Mouse (Mus musculus) MEL (cell line): Measurements from ENCODE around the gene Rnf166. TPM values are rescaled to one million over a fixed set of nuclear protein-coding genes. Genes with fewer than 3 reads are reported as not detected.

ENCODE experiments used
- DNase-seq: peaks from one replicate; pipeline ENCODE4 v3.0.0; 2011; ENCODE audit warnings: low read depth, low spot score
- H3K27ac ChIP-seq: 2 replicates; pipeline ENCODE4 v1.5.1; 2012; ENCODE audit warnings: low read depth, mild to moderate bottlenecking, control low read depth, low read length, moderate library complexity; ENCODE audit not compliant: control insufficient read depth
- H3K27me3 ChIP-seq, 2 experiments: fragments of 150-350 bp in 1 of 2; sonication (generic) in 1 of 2; 2 replicates each; pipeline ENCODE4 v1.6.1; 2012; ENCODE audit warnings: low read length in 2 of 2, mild to moderate bottlenecking in 2 of 2, improper control_type of control experiment in 1 of 2, moderate library complexity in 1 of 2; ENCODE audit not compliant: insufficient read depth in 2 of 2, control insufficient read depth in 1 of 2
- H3K36me3 ChIP-seq, 2 experiments: 2 replicates each; pipeline ENCODE4 v1.6.1; 2012 to 2014; ENCODE audit warnings: low read length in 2 of 2, improper control_type of control experiment in 1 of 2, inconsistent platforms in 1 of 2, mild to moderate bottlenecking in 1 of 2; ENCODE audit not compliant: insufficient read depth in 2 of 2, control insufficient read depth in 1 of 2
- H3K4me1 ChIP-seq, 2 experiments: fragments of 150-350 bp in 1 of 2; sonication (generic) in 1 of 2; 2 replicates each; pipeline ENCODE4 v1.6.1; 2012; ENCODE audit warnings: low read length in 2 of 2, improper control_type of control experiment in 1 of 2, mild to moderate bottlenecking in 1 of 2; ENCODE audit not compliant: insufficient read depth in 2 of 2, control insufficient read depth in 1 of 2
- H3K4me3 ChIP-seq, 2 experiments: fragments of 150-350 bp in 1 of 2; sonication (generic) in 1 of 2; 2 replicates each; pipeline ENCODE4 v1.5.1; 2012; ENCODE audit warnings: low read depth in 2 of 2, low read length in 2 of 2, mild to moderate bottlenecking in 2 of 2, moderate library complexity in 2 of 2, control low read depth in 1 of 2, improper control_type of control experiment in 1 of 2; ENCODE audit not compliant: control insufficient read depth in 1 of 2, insufficient read depth in 1 of 2
- H3K79me2 ChIP-seq: 2 replicates; pipeline ENCODE4 v1.6.1; 2012; ENCODE audit warnings: mild to moderate bottlenecking, low read length, moderate library complexity; ENCODE audit not compliant: control insufficient read depth, poor library complexity, insufficient read depth
- H3K9ac ChIP-seq: 2 replicates; pipeline ENCODE4 v1.6.1; 2012; ENCODE audit warnings: low read depth, mild to moderate bottlenecking, control low read depth, low read length, moderate library complexity; ENCODE audit not compliant: control insufficient read depth, poor library complexity, severe bottlenecking
- H3K9me3 ChIP-seq: fragments of 150-350 bp; sonication (generic); replicated peaks from 2 replicates; pipeline ENCODE4 v1.6.1; 2012; ENCODE audit warnings: mild to moderate bottlenecking, low read length, improper control_type of control experiment, moderate library complexity; ENCODE audit not compliant: insufficient read depth
- CTCF ChIP-seq, 3 experiments: IDR thresholded peaks in 2 of 3; conservative IDR thresholded peaks in 1 of 3; 2 replicates each; pipeline ENCODE4 v1.5.1; 2011 to 2012; ENCODE audit warnings: low read length in 3 of 3, low read depth in 2 of 3, mild to moderate bottlenecking in 2 of 3, improper control_type of control experiment in 1 of 3, inconsistent platforms in 1 of 3, mixed read lengths in 1 of 3, moderate library complexity in 1 of 3; ENCODE audit not compliant: control insufficient read depth in 1 of 3, insufficient read depth in 1 of 3, poor library complexity in 1 of 3, severe bottlenecking in 1 of 3
- EP300 ChIP-seq, 2 experiments: IDR thresholded peaks; 2 replicates each; pipeline ENCODE4 v1.6.1; 2011; ENCODE audit warnings: improper control_type of control experiment in 2 of 2, low read length in 2 of 2, low read depth in 1 of 2, mild to moderate bottlenecking in 1 of 2
- JUND ChIP-seq: IDR thresholded peaks from 2 replicates; pipeline ENCODE4 v1.6.1; 2011; ENCODE audit warnings: low read depth, mild to moderate bottlenecking, improper control_type of control experiment, low read length
- KAT2A ChIP-seq: conservative IDR thresholded peaks from 2 replicates; pipeline ENCODE4 v1.6.1; 2012; ENCODE audit warnings: low read depth, low read length, improper control_type of control experiment, inconsistent platforms
- MXI1 ChIP-seq: IDR thresholded peaks from 2 replicates; pipeline ENCODE4 v1.6.1; 2011; ENCODE audit warnings: mild to moderate bottlenecking, low read depth, low read length, improper control_type of control experiment
- MYC ChIP-seq: IDR thresholded peaks from 2 replicates; pipeline ENCODE4 v1.6.1; 2011; ENCODE audit warnings: low read depth, mild to moderate bottlenecking, low read length, improper control_type of control experiment, moderate library complexity
- RAD21 ChIP-seq: IDR thresholded peaks from 2 replicates; pipeline ENCODE4 v1.6.1; 2011; ENCODE audit warnings: mild to moderate bottlenecking, low read depth, low read length, improper control_type of control experiment
- SIN3A ChIP-seq: IDR thresholded peaks from 2 replicates; pipeline ENCODE4 v1.6.1; 2012; ENCODE audit warnings: low read length, improper control_type of control experiment, inconsistent platforms
- SMC3 ChIP-seq: IDR thresholded peaks from 2 replicates; pipeline ENCODE4 v1.6.1; 2011; ENCODE audit warnings: low read depth, low read length, improper control_type of control experiment
- TAL1 ChIP-seq: IDR thresholded peaks from 2 replicates; pipeline ENCODE4 v1.6.1; 2012; ENCODE audit warnings: mild to moderate bottlenecking, inconsistent platforms, low read length, moderate library complexity, mixed read lengths
- USF2 ChIP-seq, 2 experiments: IDR thresholded peaks; 2 replicates each; pipeline ENCODE4 v1.6.1; 2011 to 2012; ENCODE audit warnings: improper control_type of control experiment in 2 of 2, low read length in 2 of 2, borderline replicate concordance in 1 of 2, inconsistent platforms in 1 of 2, low read depth in 1 of 2, mild to moderate bottlenecking in 1 of 2; ENCODE audit not compliant: insufficient read depth in 1 of 2
- polyA plus RNA-seq, 2 experiments: library from polyadenylated mRNA; stranded (reverse) in 1 of 2; unstranded in 1 of 2; fragments of >175 nt in 1 of 2; fragments of >200 nt in 1 of 2; gene quantifications; 2 replicates each; pipeline versions ENCODE4 v1.2.1 to v1.2.4; 2012; ENCODE audit warnings: low replicate concordance in 2 of 2, low read depth in 1 of 2; ENCODE audit not compliant: insufficient read length in 2 of 2, insufficient read depth in 1 of 2, missing spikeins in 1 of 2
- total RNA-seq: library from RNA; depleted of rRNA; stranded (reverse); fragments of 300-350 nt; gene quantifications from 2 replicates; pipeline ENCODE4 v1.2.3, GENCODE M21; 2012

Rnf166 gene
- total and polyA plus RNA-seq, 3 experiments = 18.6 to 37.7 TPM; not detected in 1

GRCm38 (mm10) chr8:122435375-122435774, 40.5 kb downstream of the Rnf166 start:
- Histone ChIP-seq H3K27me3 (no peaks in the 10 kb centered on the region), H3K4me1 (peaks cover 7 to 10% of the 10 kb centered on the region in 2 experiments; a peak in 3 of 4 replicates), H3K4me3 (no peak overlapping the region), H3K79me2 (peaks cover 23% of the 10 kb centered on the region), H3K36me3 (peaks cover 0 to 12% of the 10 kb centered on the region in 2 experiments; a peak in 2 of 4 replicates), H3K27ac (no peak overlapping the region), H3K9ac (no peak overlapping the region), H3K9me3 (no peaks in the 10 kb centered on the region)
- peak; percentile 16 for TF ChIP-seq RAD21
- TF ChIP-seq MXI1 = no peak
- TF ChIP-seq CTCF (IDR thresholded peaks at IDR 0.05 in 2 of 3, conservative IDR thresholded peaks at IDR 0.05 in 1 of 3; ENCODE audit: control insufficient read depth in 1 of 3, insufficient read depth in 1 of 3, low read depth in 2 of 3, low read length in 3 of 3, poor library complexity in 1 of 3, severe bottlenecking in 1 of 3) = peak; percentile 43 to 77 (median 50)
- peak; percentile 28 for TF ChIP-seq SMC3
- peak; percentile 39; the same call in 1 of the 2 replicates for TF ChIP-seq MYC
- no peak for TF ChIP-seq EP300 (IDR thresholded peaks at IDR 0.05; ENCODE audit: low read depth in 1 of 2, low read length in 2 of 2)
- DNase-seq = peak; percentile 53

GRCm38 (mm10) chr8:122433269-122433905, 42.5 kb downstream of the Rnf166 start:
- TF ChIP-seq USF2 (IDR thresholded peaks at IDR 0.05; ENCODE audit: borderline replicate concordance in 1 of 2, insufficient read depth in 1 of 2, low read depth in 1 of 2, low read length in 2 of 2) = 0 out of 4 replicates have a peak, but pooled peaks of 1 of the 2 experiments have one; percentile 58
- TF ChIP-seq SIN3A = 0 out of 2 replicates have a peak, but pooled peaks have one; percentile 13
- TF ChIP-seq KAT2A = no peak
- peak; percentile 42 for TF ChIP-seq RAD21
- peak in 2 of 3 experiments; percentile 36 to 45; a peak in 4 of 6 replicates for TF ChIP-seq CTCF (IDR thresholded peaks at IDR 0.05 in 2 of 3, conservative IDR thresholded peaks at IDR 0.05 in 1 of 3; ENCODE audit: control insufficient read depth in 1 of 3, insufficient read depth in 1 of 3, low read depth in 2 of 3, low read length in 3 of 3, poor library complexity in 1 of 3, severe bottlenecking in 1 of 3)
- TF ChIP-seq SMC3 = peak; percentile 36; the same call in 1 of the 2 replicates
- no peak for TF ChIP-seq TAL1
- TF ChIP-seq JUND = no peak

More at GRCm38 (mm10) chr8:122433269-122433905, 42.5 kb downstream of the Rnf166 start:
- H3K27ac ChIP-seq = peak overlapping the region; percentile 13; the same call in 1 of the 2 replicates
- H3K79me2 ChIP-seq = peaks cover 26% of the 10 kb centered on the region
- H3K9ac ChIP-seq = no peak overlapping the region; the same call in 1 of the 2 replicates
- H3K4me1 ChIP-seq = peaks cover 7 to 25% of the 10 kb centered on the region in 2 experiments; a peak in 3 of 4 replicates
- H3K27me3 ChIP-seq = no peaks in the 10 kb centered on the region
- H3K4me3 ChIP-seq = peak overlapping the region in 1 of 2 experiments; percentile 86; a peak in 1 of 4 replicates
- DNase-seq = no peak
- H3K9me3 ChIP-seq = no peaks in the 10 kb centered on the region
- peaks cover 0 to 24% of the 10 kb centered on the region in 2 experiments; a peak in 2 of 4 replicates for H3K36me3 ChIP-seq
